Mouse (Mus musculus) liver, embryonic 11.5 days (tissue): ENCODE measurements at regions not wholly inside any gene's neighbourhood (a gene's known extent, or its start where the extent isn't known, plus 50 kb on each side); places are given as distances from the start of the nearest gene placed in this dataset.

Experiments
- ATAC-seq: fragments of 200-750 bp; cut with Nextera tagmentation; replicated peaks from 2 replicates; pipeline ENCODE4 v1.8.0; 2017; ENCODE audit warnings: moderate number of reproducible peaks, mild to moderate bottlenecking, moderate TSS enrichment, moderate library complexity; ENCODE audit not compliant: low FRiP score
- DNase-seq: peaks from one replicate; pipeline ENCODE4 v3.0.0-alpha.2; 2017; ENCODE audit warnings: low spot score
- H3K27ac ChIP-seq: fragments of 300-500 bp; sonication (generic); 2 replicates; pipeline ENCODE4 v1.5.1; 2014; ENCODE audit warnings: mild to moderate bottlenecking, low read depth, low read length, control low read depth
- H3K27me3 ChIP-seq: fragments of 300-500 bp; sonication (generic); replicated peaks from 2 replicates; pipeline ENCODE4 v1.6.1; 2014; ENCODE audit warnings: low read length, mixed read lengths; ENCODE audit not compliant: control insufficient read depth, insufficient read depth
- H3K36me3 ChIP-seq: fragments of 300-500 bp; sonication (generic); 2 replicates; pipeline ENCODE4 v1.6.1; 2014; ENCODE audit warnings: mild to moderate bottlenecking, low read length, moderate library complexity, mixed read lengths; ENCODE audit not compliant: control insufficient read depth, insufficient read depth
- H3K4me1 ChIP-seq: fragments of 300-500 bp; sonication (generic); replicated peaks from 2 replicates; pipeline ENCODE4 v1.6.1; 2014; ENCODE audit warnings: low read length, mixed read lengths; ENCODE audit not compliant: control insufficient read depth, insufficient read depth
- H3K4me2 ChIP-seq: fragments of 300-500 bp; sonication (generic); 2 replicates; pipeline ENCODE4 v1.6.1; 2014; ENCODE audit warnings: mild to moderate bottlenecking, control low read depth, moderate library complexity
- H3K4me3 ChIP-seq: fragments of 300-500 bp; sonication (generic); 2 replicates; pipeline ENCODE4 v1.5.1; 2014; ENCODE audit warnings: low read depth, low read length, control low read depth
- H3K9ac ChIP-seq: fragments of 300-500 bp; sonication (generic); 2 replicates; pipeline ENCODE4 v1.6.1; 2014; ENCODE audit warnings: low read depth, low read length, control low read depth
- H3K9me3 ChIP-seq: fragments of 300-500 bp; sonication (generic); 2 replicates; pipeline ENCODE4 v1.6.1; 2016; ENCODE audit warnings: low read length, inconsistent platforms, mixed read lengths; ENCODE audit not compliant: control insufficient read depth
- WGBS: fragments of 180-500 bp; shearing (Covaris S2); extraction: QIAGEN DNeasy Blood & Tissue Kit; methylation state at CpG from one replicate; pipeline ENCODE4 v1.1.7; 2014; 5-methylcytosine and 5-hydroxymethylcytosine counted together

GRCm38 (mm10) chr8:24261359-24261758, 464.3 kb downstream of the Adam3 start:
- no peaks in the 10 kb centered on the region for H3K4me1 ChIP-seq
- no peak overlapping the region for H3K4me3 ChIP-seq
- no peak overlapping the region for H3K9ac ChIP-seq
- no peak overlapping the region for H3K27ac ChIP-seq
- H3K4me2 ChIP-seq: no peak overlapping the region
- H3K27me3 ChIP-seq: no peaks in the 10 kb centered on the region
- DNase-seq (no peak), ATAC-seq (no peak)
- H3K9me3 ChIP-seq: no peaks in the 10 kb centered on the region
- H3K36me3 ChIP-seq: no peaks in the 10 kb centered on the region

- H3K4me1 ChIP-seq: no peaks in the 10 kb centered on the region
Observed at GRCm38 (mm10) chr8:24258622-24259021, 467.0 kb downstream of the Adam3 start.

GRCm38 (mm10) chr8:24242211-24242610, 483.4 kb downstream of the Adam3 start:
- H3K4me3 ChIP-seq: no peak overlapping the region
- no peak overlapping the region for H3K27ac ChIP-seq
- DNase-seq: no peak
- no peaks in the 10 kb centered on the region for H3K9me3 ChIP-seq
- H3K4me2 ChIP-seq: no peak overlapping the region
- no peak for ATAC-seq
- no peaks in the 10 kb centered on the region for H3K36me3 ChIP-seq
- no peaks in the 10 kb centered on the region for H3K27me3 ChIP-seq
- WGBS: 50% methylated on average over 6 of the region's 6 CpGs
- no peak overlapping the region for H3K9ac ChIP-seq
- H3K4me1 ChIP-seq: no peaks in the 10 kb centered on the region

More at GRCm38 (mm10) chr8:24258622-24259021, 467.0 kb downstream of the Adam3 start:
- Histone ChIP-seq H3K4me3 (no peak overlapping the region), H3K36me3 (no peaks in the 10 kb centered on the region), H3K27me3 (no peaks in the 10 kb centered on the region), H3K27ac (no peak overlapping the region), H3K4me2 (no peak overlapping the region), H3K9me3 (no peaks in the 10 kb centered on the region), H3K9ac (no peak overlapping the region)
- DNase-seq (no peak), ATAC-seq (no peak)
- 88% methylated on average over 3 of the region's 3 CpGs for WGBS

GRCm38 (mm10) chr8:24240211-24240983, 485.3 kb downstream of the Adam3 start:
- H3K36me3 ChIP-seq: no peaks in the 10 kb centered on the region
- no peak overlapping the region for H3K9ac ChIP-seq
- DNase-seq (no peak), ATAC-seq (no peak)
- no peak overlapping the region for H3K4me2 ChIP-seq
- H3K27me3 ChIP-seq: no peaks in the 10 kb centered on the region
- H3K4me1 ChIP-seq: no peaks in the 10 kb centered on the region
- H3K4me3 ChIP-seq: no peak overlapping the region
- no peak overlapping the region for H3K27ac ChIP-seq
- no peaks in the 10 kb centered on the region for H3K9me3 ChIP-seq
- WGBS: 73% methylated on average over 7 of the region's 7 CpGs

GRCm38 (mm10) chr8:24234981-24235380, 490.7 kb downstream of the Adam3 start:
- ATAC-seq: no peak
- no peak overlapping the region for H3K4me2 ChIP-seq
- H3K9me3 ChIP-seq: no peaks in the 10 kb centered on the region
- no peak for DNase-seq
- no peaks in the 10 kb centered on the region for H3K36me3 ChIP-seq
- H3K9ac ChIP-seq: no peak overlapping the region
- no peak overlapping the region for H3K4me3 ChIP-seq
- no peaks in the 10 kb centered on the region for H3K4me1 ChIP-seq
- H3K27ac ChIP-seq: no peak overlapping the region
- WGBS: 83% methylated on average over 7 of the region's 7 CpGs
- no peaks in the 10 kb centered on the region for H3K27me3 ChIP-seq

GRCm38 (mm10) chr8:24228148-24228547, 497.5 kb downstream of the Adam3 start:
- Histone ChIP-seq H3K9me3 (no peaks in the 10 kb centered on the region), H3K4me3 (no peak overlapping the region), H3K27ac (no peak overlapping the region), H3K4me2 (no peak overlapping the region), H3K27me3 (no peaks in the 10 kb centered on the region), H3K9ac (no peak overlapping the region), H3K36me3 (no peaks in the 10 kb centered on the region), H3K4me1 (no peaks in the 10 kb centered on the region)
- WGBS: 63% methylated on average over 1 of the region's 1 CpGs
- ATAC-seq (no peak), DNase-seq (no peak)

GRCm38 (mm10) chr8:24227331-24228072, 498.1 kb downstream of the Adam3 start:
- Histone ChIP-seq H3K27ac (no peak overlapping the region), H3K4me2 (no peak overlapping the region), H3K4me3 (no peak overlapping the region), H3K27me3 (no peaks in the 10 kb centered on the region), H3K9ac (no peak overlapping the region), H3K9me3 (no peaks in the 10 kb centered on the region), H3K36me3 (no peaks in the 10 kb centered on the region), H3K4me1 (no peaks in the 10 kb centered on the region)
- whole genome bisulfite sequencing: 65% methylated on average over 5 of the region's 5 CpGs
- no peak for ATAC-seq
- no peak for DNase-seq

- Histone ChIP-seq H3K27ac (no peak overlapping the region), H3K4me3 (no peak overlapping the region), H3K9me3 (no peaks in the 10 kb centered on the region), H3K27me3 (no peaks in the 10 kb centered on the region), H3K4me2 (no peak overlapping the region), H3K4me1 (no peaks in the 10 kb centered on the region), H3K36me3 (no peaks in the 10 kb centered on the region), H3K9ac (no peak overlapping the region)
- 83% methylated on average over 8 of the region's 8 CpGs for WGBS
- ATAC-seq: no peak
- no peak for DNase-seq
Observed at GRCm38 (mm10) chr8:24220222-24220621, 505.4 kb downstream of the Adam3 start.

GRCm38 (mm10) chr8:24216655-24217054, 509.0 kb downstream of the Adam3 start:
- H3K9me3 ChIP-seq: no peaks in the 10 kb centered on the region
- H3K27ac ChIP-seq: no peak overlapping the region
- WGBS: 90% methylated on average over 6 of the region's 6 CpGs
- ATAC-seq: no peak
- DNase-seq: no peak
- no peaks in the 10 kb centered on the region for H3K4me1 ChIP-seq
- no peak overlapping the region for H3K9ac ChIP-seq
- H3K4me3 ChIP-seq: no peak overlapping the region
- no peak overlapping the region for H3K4me2 ChIP-seq
- H3K36me3 ChIP-seq: no peaks in the 10 kb centered on the region
- no peaks in the 10 kb centered on the region for H3K27me3 ChIP-seq
